Mouse (Mus musculus): Measurements from ENCODE around the gene Olfr730. TPM values are rescaled to one million over a fixed set of nuclear protein-coding genes. Genes with fewer than 3 reads are reported as not detected.

The Olfr730 gene
- polyA plus RNA-seq (2017; shearing (Covaris generic)) = not detected

GRCm38 (mm10) chr14:50188098-50188497 is at the start of gene Olfr730:
Gene Olfr730, minus strand, starts transcription at chr14:50188198.

GRCm38 (mm10) chr14:50152810-50153209 is 35.2 kb downstream of the Olfr730 start, which contains the start of gene Olfr729:
Gene Olfr729, minus strand, starts transcription at chr14:50152910.

GRCm38 (mm10) chr14:50142580-50142979 is 45.4 kb downstream of the Olfr730 start, which contains the start of gene Olfr728:
Gene Olfr728, minus strand, starts transcription at chr14:50142680.

Other genes starting within 250 kb of the Olfr730 start
- gene Olfr724, start 224.9 kb downstream of the Olfr730 start, polyA plus RNA-seq (2017; shearing (Covaris generic)) = not detected
- gene Olfr725, start 147.8 kb downstream of the Olfr730 start, polyA plus RNA-seq (2017; shearing (Covaris generic)) = not detected
- not detected for gene Olfr726, start 97.2 kb downstream of the Olfr730 start, polyA plus RNA-seq (2017; shearing (Covaris generic))
- gene Olfr727, start 65.0 kb downstream of the Olfr730 start, polyA plus RNA-seq (2017; shearing (Covaris generic)) = not detected
- gene Olfr728, start 45.5 kb downstream of the Olfr730 start, polyA plus RNA-seq (2017; shearing (Covaris generic)) = not detected
- not detected for gene Olfr729, start 35.3 kb downstream of the Olfr730 start, polyA plus RNA-seq (2017; shearing (Covaris generic))
- not detected for gene Olfr731, start 53.7 kb upstream of the Olfr730 start, polyA plus RNA-seq (2017; shearing (Covaris generic))
- 0.16 TPM for gene Olfr732, start 96.0 kb upstream of the Olfr730 start, polyA plus RNA-seq (2017; shearing (Covaris generic))
- gene Olfr733, start 113.3 kb upstream of the Olfr730 start, polyA plus RNA-seq (2017; shearing (Covaris generic)) = not detected
- gene Olfr734, start 138.6 kb upstream of the Olfr730 start, polyA plus RNA-seq (2017; shearing (Covaris generic)) = not detected
- gene Olfr735, start 160.7 kb upstream of the Olfr730 start, polyA plus RNA-seq (2017; shearing (Covaris generic)) = not detected
- gene Tlr11, start 169.7 kb upstream of the Olfr730 start, polyA plus RNA-seq (2017; shearing (Covaris generic)) = not detected
- gene Olfr736, start 193.0 kb upstream of the Olfr730 start, polyA plus RNA-seq (2017; shearing (Covaris generic)) = not detected
- not detected for gene Olfr738, start 219.4 kb upstream of the Olfr730 start, polyA plus RNA-seq (2017; shearing (Covaris generic))
- not detected for gene Olfr739, start 230.4 kb upstream of the Olfr730 start, polyA plus RNA-seq (2017; shearing (Covaris generic))

Data from effector memory CD4-positive, alpha-beta T cell, adult 5 months (primary cell).